Mouse (Mus musculus) MEL (cell line): ENCODE results near the gene Nop58. TPM values are rescaled to one million over a fixed set of nuclear protein-coding genes. Genes with fewer than 3 reads are reported as not detected.

Experiments used
- DNase-seq: peaks from one replicate; pipeline ENCODE4 v3.0.0; 2011; ENCODE audit warnings: low read depth, low spot score
- H3K27ac ChIP-seq: 2 replicates; pipeline ENCODE4 v1.5.1; 2012; ENCODE audit warnings: low read depth, mild to moderate bottlenecking, control low read depth, low read length, moderate library complexity; ENCODE audit not compliant: control insufficient read depth
- H3K27me3 ChIP-seq, 2 experiments: fragments of 150-350 bp in 1 of 2; sonication (generic) in 1 of 2; 2 replicates each; pipeline ENCODE4 v1.6.1; 2012; ENCODE audit warnings: low read length in 2 of 2, mild to moderate bottlenecking in 2 of 2, improper control_type of control experiment in 1 of 2, moderate library complexity in 1 of 2; ENCODE audit not compliant: insufficient read depth in 2 of 2, control insufficient read depth in 1 of 2
- H3K36me3 ChIP-seq, 2 experiments: 2 replicates each; pipeline ENCODE4 v1.6.1; 2012 to 2014; ENCODE audit warnings: low read length in 2 of 2, improper control_type of control experiment in 1 of 2, inconsistent platforms in 1 of 2, mild to moderate bottlenecking in 1 of 2; ENCODE audit not compliant: insufficient read depth in 2 of 2, control insufficient read depth in 1 of 2
- H3K4me1 ChIP-seq, 2 experiments: fragments of 150-350 bp in 1 of 2; sonication (generic) in 1 of 2; 2 replicates each; pipeline ENCODE4 v1.6.1; 2012; ENCODE audit warnings: low read length in 2 of 2, improper control_type of control experiment in 1 of 2, mild to moderate bottlenecking in 1 of 2; ENCODE audit not compliant: insufficient read depth in 2 of 2, control insufficient read depth in 1 of 2
- H3K4me3 ChIP-seq, 2 experiments: fragments of 150-350 bp in 1 of 2; sonication (generic) in 1 of 2; 2 replicates each; pipeline ENCODE4 v1.5.1; 2012; ENCODE audit warnings: low read depth in 2 of 2, low read length in 2 of 2, mild to moderate bottlenecking in 2 of 2, moderate library complexity in 2 of 2, control low read depth in 1 of 2, improper control_type of control experiment in 1 of 2; ENCODE audit not compliant: control insufficient read depth in 1 of 2, insufficient read depth in 1 of 2
- H3K79me2 ChIP-seq: 2 replicates; pipeline ENCODE4 v1.6.1; 2012; ENCODE audit warnings: mild to moderate bottlenecking, low read length, moderate library complexity; ENCODE audit not compliant: control insufficient read depth, poor library complexity, insufficient read depth
- H3K9ac ChIP-seq: 2 replicates; pipeline ENCODE4 v1.6.1; 2012; ENCODE audit warnings: low read depth, mild to moderate bottlenecking, control low read depth, low read length, moderate library complexity; ENCODE audit not compliant: control insufficient read depth, poor library complexity, severe bottlenecking
- H3K9me3 ChIP-seq: fragments of 150-350 bp; sonication (generic); replicated peaks from 2 replicates; pipeline ENCODE4 v1.6.1; 2012; ENCODE audit warnings: mild to moderate bottlenecking, low read length, improper control_type of control experiment, moderate library complexity; ENCODE audit not compliant: insufficient read depth
- CHD1 ChIP-seq: IDR thresholded peaks from 2 replicates; pipeline ENCODE4 v1.6.1; 2012; ENCODE audit warnings: low read depth, mild to moderate bottlenecking, inconsistent platforms, low read length, improper control_type of control experiment
- CHD2 ChIP-seq: IDR thresholded peaks from 2 replicates; pipeline ENCODE4 v1.6.1; 2011; ENCODE audit warnings: low read length, improper control_type of control experiment
- CTCF ChIP-seq, 3 experiments: IDR thresholded peaks in 2 of 3; conservative IDR thresholded peaks in 1 of 3; 2 replicates each; pipeline ENCODE4 v1.5.1; 2011 to 2012; ENCODE audit warnings: low read length in 3 of 3, low read depth in 2 of 3, mild to moderate bottlenecking in 2 of 3, improper control_type of control experiment in 1 of 3, inconsistent platforms in 1 of 3, mixed read lengths in 1 of 3, moderate library complexity in 1 of 3; ENCODE audit not compliant: control insufficient read depth in 1 of 3, insufficient read depth in 1 of 3, poor library complexity in 1 of 3, severe bottlenecking in 1 of 3
- E2F4 ChIP-seq: IDR thresholded peaks from 2 replicates; pipeline ENCODE4 v1.6.1; 2011; ENCODE audit warnings: low read depth, low read length, improper control_type of control experiment, borderline replicate concordance
- ELF1 ChIP-seq: IDR thresholded peaks from 2 replicates; pipeline ENCODE4 v1.6.1; 2014; ENCODE audit warnings: low read depth, mild to moderate bottlenecking, inconsistent platforms, low read length, improper control_type of control experiment, moderate library complexity
- EP300 ChIP-seq, 2 experiments: IDR thresholded peaks; 2 replicates each; pipeline ENCODE4 v1.6.1; 2011; ENCODE audit warnings: improper control_type of control experiment in 2 of 2, low read length in 2 of 2, low read depth in 1 of 2, mild to moderate bottlenecking in 1 of 2
- GATA1 ChIP-seq: IDR thresholded peaks from 2 replicates; pipeline ENCODE4 v1.6.1; 2011; ENCODE audit warnings: low read depth, low read length, improper control_type of control experiment
- MAFK ChIP-seq: IDR thresholded peaks from 2 replicates; pipeline ENCODE4 v1.6.1; 2011; ENCODE audit warnings: low read depth, mild to moderate bottlenecking, low read length, improper control_type of control experiment, borderline replicate concordance
- MAZ ChIP-seq: IDR thresholded peaks from 2 replicates; pipeline ENCODE4 v1.6.1; 2012; ENCODE audit warnings: low read depth, mild to moderate bottlenecking, inconsistent platforms, low read length, improper control_type of control experiment
- MEF2A ChIP-seq: IDR thresholded peaks from 2 replicates; pipeline ENCODE4 v1.6.1; 2014; ENCODE audit warnings: low read depth, mild to moderate bottlenecking, inconsistent platforms, low read length, improper control_type of control experiment; ENCODE audit not compliant: poor library complexity, insufficient replicate concordance, severe bottlenecking; ENCODE audit errors: extremely low read depth
- MXI1 ChIP-seq: IDR thresholded peaks from 2 replicates; pipeline ENCODE4 v1.6.1; 2011; ENCODE audit warnings: mild to moderate bottlenecking, low read depth, low read length, improper control_type of control experiment
- MYC ChIP-seq: IDR thresholded peaks from 2 replicates; pipeline ENCODE4 v1.6.1; 2011; ENCODE audit warnings: low read depth, mild to moderate bottlenecking, low read length, improper control_type of control experiment, moderate library complexity
- NELFE ChIP-seq: IDR thresholded peaks from 2 replicates; pipeline ENCODE4 v1.6.1; 2011; ENCODE audit warnings: low read depth, low read length, improper control_type of control experiment
- POLR2A ChIP-seq, 2 experiments: IDR thresholded peaks; 2 replicates each; pipeline ENCODE4 v1.6.1; 2011 to 2012; ENCODE audit warnings: low read length in 2 of 2, mild to moderate bottlenecking in 2 of 2, control low read depth in 1 of 2, improper control_type of control experiment in 1 of 2, low read depth in 1 of 2, moderate library complexity in 1 of 2; ENCODE audit not compliant: control insufficient read depth in 1 of 2, insufficient read depth in 1 of 2, poor library complexity in 1 of 2
- POLR2AphosphoS5 ChIP-seq: IDR thresholded peaks from 2 replicates; pipeline ENCODE4 v1.6.1; 2012; ENCODE audit warnings: low read depth, borderline replicate concordance, mild to moderate bottlenecking, inconsistent platforms, low read length, moderate library complexity, mixed read lengths
- UBTF ChIP-seq: IDR thresholded peaks from 2 replicates; pipeline ENCODE4 v1.6.1; 2012; ENCODE audit warnings: low read depth, mild to moderate bottlenecking, inconsistent platforms, low read length, improper control_type of control experiment, moderate library complexity, borderline replicate concordance; ENCODE audit not compliant: insufficient read depth
- USF1 ChIP-seq: IDR thresholded peaks from 2 replicates; pipeline ENCODE4 v1.6.1; 2014; ENCODE audit warnings: low read depth, mild to moderate bottlenecking, inconsistent platforms, low read length, improper control_type of control experiment, moderate library complexity
- ZMIZ1 ChIP-seq: IDR thresholded peaks from 2 replicates; pipeline ENCODE4 v1.6.1; 2012; ENCODE audit warnings: low read depth, mild to moderate bottlenecking, inconsistent platforms, low read length, improper control_type of control experiment, moderate library complexity
- polyA plus RNA-seq, 2 experiments: library from polyadenylated mRNA; stranded (reverse) in 1 of 2; unstranded in 1 of 2; fragments of >175 nt in 1 of 2; fragments of >200 nt in 1 of 2; gene quantifications; 2 replicates each; pipeline versions ENCODE4 v1.2.1 to v1.2.4; 2012; ENCODE audit warnings: low replicate concordance in 2 of 2, low read depth in 1 of 2; ENCODE audit not compliant: insufficient read length in 2 of 2, insufficient read depth in 1 of 2, missing spikeins in 1 of 2
- total RNA-seq: library from RNA; depleted of rRNA; stranded (reverse); fragments of 300-350 nt; gene quantifications from 2 replicates; pipeline ENCODE4 v1.2.3, GENCODE M21; 2012

Nop58 gene
- total and polyA plus RNA-seq, 3 experiments, result 474 to 1,828 (median 590) TPM

- TF ChIP-seq USF1 (no peak), CHD2 (no peak), MYC (no peak)
Measured at GRCm38 (mm10) chr1:59653243-59653911, 31.4 kb upstream of the Nop58 start (continued).

GRCm38 (mm10) chr1:59656244-59657171 lies 28.3 kb upstream of the Nop58 start:
- no peak overlapping the region for H3K9ac ChIP-seq
- peaks cover 18 to 34% of the 10 kb centered on the region in 2 experiments for H3K36me3 ChIP-seq
- peaks cover 11 to 19% of the 10 kb centered on the region in 2 experiments for H3K4me1 ChIP-seq
- H3K27ac ChIP-seq, result no peak overlapping the region
- H3K9me3 ChIP-seq, result no peaks in the 10 kb centered on the region
- no peaks in the 10 kb centered on the region for H3K27me3 ChIP-seq
- H3K79me2 ChIP-seq, result peaks cover 21% of the 10 kb centered on the region
- TF ChIP-seq E2F4 (no peak), CTCF (IDR thresholded peaks at IDR 0.05 in 2 of 3, conservative IDR thresholded peaks at IDR 0.05 in 1 of 3; ENCODE audit: control insufficient read depth in 1 of 3, insufficient read depth in 1 of 3, low read depth in 2 of 3, low read length in 3 of 3, poor library complexity in 1 of 3, severe bottlenecking in 1 of 3) (peak in 1 of 3 experiments; percentile 18; a peak in 1 of 6 replicates)
- no peak for DNase-seq
- H3K4me3 ChIP-seq, result no peak overlapping the region

GRCm38 (mm10) chr1:59663456-59664135 lies 21.2 kb upstream of the Nop58 start:
- Histone ChIP-seq H3K4me3 (no peak overlapping the region), H3K27ac (no peak overlapping the region), H3K9ac (no peak overlapping the region), H3K27me3 (no peaks in the 10 kb centered on the region), H3K9me3 (no peaks in the 10 kb centered on the region), H3K79me2 (peaks cover 60% of the 10 kb centered on the region), H3K36me3 (peaks cover 2 to 19% of the 10 kb centered on the region in 2 experiments; a peak in 3 of 4 replicates), H3K4me1 (peaks cover 5 to 13% of the 10 kb centered on the region in 2 experiments; a peak in 3 of 4 replicates)
- no peak for DNase-seq
- no peak for TF ChIP-seq CHD1

- Histone ChIP-seq H3K4me3 (peak overlapping the region; percentile 35 to 77; a peak in 3 of 4 replicates), H3K9ac (peak overlapping the region; percentile 97)
- no peak for TF ChIP-seq ZMIZ1
- TF ChIP-seq UBTF, result no peak
- TF ChIP-seq EP300 (IDR thresholded peaks at IDR 0.05; ENCODE audit: low read depth in 1 of 2, low read length in 2 of 2), result no peak
- no peak for TF ChIP-seq GATA1
- TF ChIP-seq MAZ, result no peak
- TF ChIP-seq POLR2A (IDR thresholded peaks at IDR 0.05; ENCODE audit: control insufficient read depth in 1 of 2, insufficient read depth in 1 of 2, low read depth in 1 of 2, low read length in 2 of 2, poor library complexity in 1 of 2), result no peak
- no peak for TF ChIP-seq ELF1
- no peak for TF ChIP-seq MEF2A
- TF ChIP-seq POLR2AphosphoS5, result no peak
- TF ChIP-seq MAFK, result no peak
- no peak for TF ChIP-seq NELFE
- TF ChIP-seq MXI1, result no peak
- no peak for TF ChIP-seq MYC
- TF ChIP-seq CTCF (IDR thresholded peaks at IDR 0.05 in 2 of 3, conservative IDR thresholded peaks at IDR 0.05 in 1 of 3; ENCODE audit: control insufficient read depth in 1 of 3, insufficient read depth in 1 of 3, low read depth in 2 of 3, low read length in 3 of 3, poor library complexity in 1 of 3, severe bottlenecking in 1 of 3), result no peak
Measured at GRCm38 (mm10) chr1:59668871-59669270, 15.9 kb upstream of the Nop58 start.

More at GRCm38 (mm10) chr1:59668871-59669270, 15.9 kb upstream of the Nop58 start:
- no peak for DNase-seq
- Histone ChIP-seq H3K36me3 (peaks cover 0 to 22% of the 10 kb centered on the region in 2 experiments; a peak in 3 of 4 replicates), H3K9me3 (no peaks in the 10 kb centered on the region), H3K27ac (no peak overlapping the region), H3K27me3 (no peaks in the 10 kb centered on the region), H3K4me1 (peaks cover 8 to 13% of the 10 kb centered on the region in 2 experiments), H3K79me2 (peaks cover 65% of the 10 kb centered on the region)
